Comparison of ENCODE assay signal across 27 mouse cellular contexts in the genomic region with DNA sequence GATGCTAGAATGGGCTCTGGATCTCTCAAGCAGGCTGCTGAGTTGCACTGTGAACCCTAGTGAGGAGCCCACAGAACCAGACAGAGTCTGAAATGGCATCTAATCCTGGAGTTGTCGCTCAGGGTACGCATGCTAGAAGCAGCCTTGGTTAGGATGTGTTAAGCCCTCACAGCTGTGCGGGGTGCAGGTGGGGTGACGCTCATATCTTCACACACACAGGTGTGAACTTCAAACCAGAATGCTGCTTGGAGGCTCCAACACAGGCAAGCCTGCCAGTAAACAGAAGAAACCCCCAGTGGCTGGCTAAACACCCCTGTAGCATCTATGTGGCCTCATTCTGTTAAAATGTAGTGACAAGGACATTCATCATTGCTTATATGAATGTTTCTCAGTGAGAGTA.
DNase-seq lines count a peak whose midpoint lies in the region; ATAC-seq and TF ChIP-seq lines count a peak whose summit lies in the region.
"Had no signal": no experiment of that assay in that cellular context is flagged by ENCODE, and none has a peak within 500 bp of the region (broad histone marks: within the 10 kb centered on the region; RNA-seq: fewer than 3 reads in every experiment).

No protein-coding gene starts in this region.

- DNase-seq in hindbrain, embryonic 14.5 days (ENCODE audit: low spot score), result no peak
- peak; percentile 43 for DNase-seq in hindbrain, postnatal 0 days (ENCODE audit: low spot score)
- peak; percentile 92 for DNase-seq in thymus, postnatal 0 days (ENCODE audit: low spot score)
- peak; percentile 61 for DNase-seq in thymus, postnatal 4 days
- DNase-seq in layer of hippocampus, adult 11-12 months (ENCODE audit: low spot score), result no peak
- DNase-seq in Muller cell, postnatal 12 days (ENCODE audit: inconsistent ontology term), result no peak
- DNase-seq: adrenal gland, postnatal 25 days; cerebellum, adult 11-12 months; cerebellum, postnatal 10 days; forebrain, postnatal 0 days; kidney, adult 9 months; kidney, postnatal 10 days; layer of hippocampus, adult 9-11 months; liver, embryonic 13.5 days; lung, adult 18-20 months; right cerebral cortex, adult 18-20 months had no signal

- H3K9ac ChIP-seq in hindbrain, embryonic 14.5 days, result no peak overlapping the region
- H3K9ac ChIP-seq in hindbrain, embryonic 12.5 days, result no peak overlapping the region
- H3K9ac ChIP-seq in hindbrain, postnatal 0 days (replicated peaks; ENCODE audit: low read length), result no peak overlapping the region
- H3K9ac ChIP-seq: embryonic facial prominence, embryonic 13.5 days; forebrain, postnatal 0 days; limb, embryonic 15.5 days; liver, embryonic 13.5 days; midbrain, embryonic 13.5 days; neural tube, embryonic 15.5 days had no signal

- no peak for TF ChIP-seq CTCF in hindbrain, postnatal 0 days (IDR thresholded peaks at IDR 0.05; ENCODE audit: low read depth)

- WGBS in hindbrain, embryonic 14.5 days, result 91% methylated on average over 4 of the region's 4 CpGs
- WGBS in hindbrain, embryonic 12.5 days, result 88% methylated on average over 4 of the region's 4 CpGs
- WGBS in hindbrain, postnatal 0 days, result 74% methylated on average over 4 of the region's 4 CpGs

- H3K4me1 ChIP-seq in hindbrain, embryonic 14.5 days (replicated peaks; ENCODE audit: control insufficient read depth, insufficient read depth, low read length), result peaks cover 17% of the 10 kb centered on the region
- H3K4me1 ChIP-seq in hindbrain, embryonic 12.5 days, result peaks cover 9% of the 10 kb centered on the region
- H3K4me1 ChIP-seq in hindbrain, postnatal 0 days (ENCODE audit: insufficient read depth, low read length), result peaks cover 13% of the 10 kb centered on the region
- H3K4me1 ChIP-seq: liver, embryonic 13.5 days had no signal

- H3K4me2 ChIP-seq in hindbrain, embryonic 14.5 days (replicated peaks), result no peak overlapping the region
- no peak overlapping the region for H3K4me2 ChIP-seq in hindbrain, embryonic 12.5 days (replicated peaks)
- H3K4me2 ChIP-seq in hindbrain, postnatal 0 days (ENCODE audit: low read depth, low read length), result no peak overlapping the region
- H3K4me2 ChIP-seq: embryonic facial prominence, embryonic 13.5 days; limb, embryonic 15.5 days; liver, embryonic 13.5 days; midbrain, embryonic 13.5 days; neural tube, embryonic 15.5 days had no signal

- no peak overlapping the region for H3K4me3 ChIP-seq in hindbrain, embryonic 14.5 days (replicated peaks; ENCODE audit: low read length)
- no peak overlapping the region for H3K4me3 ChIP-seq in hindbrain, embryonic 12.5 days
- H3K4me3 ChIP-seq in hindbrain, postnatal 0 days (ENCODE audit: low read length), result no peak overlapping the region
- H3K4me3 ChIP-seq: embryonic facial prominence, embryonic 13.5 days; forebrain, embryonic 10.5 days; limb, embryonic 10.5 days; limb, embryonic 15.5 days; liver, embryonic 13.5 days; midbrain, embryonic 13.5 days; neural tube, embryonic 15.5 days had no signal

- H3K9me3 ChIP-seq in hindbrain, embryonic 14.5 days (ENCODE audit: control insufficient read depth, low read length), result no peaks in the 10 kb centered on the region
- no peaks in the 10 kb centered on the region for H3K9me3 ChIP-seq in hindbrain, embryonic 12.5 days (replicated peaks)
- no peaks in the 10 kb centered on the region for H3K9me3 ChIP-seq in hindbrain, postnatal 0 days (ENCODE audit: low read length)
- H3K9me3 ChIP-seq: embryonic facial prominence, embryonic 13.5 days; forebrain, embryonic 10.5 days; limb, embryonic 10.5 days; limb, embryonic 15.5 days; liver, embryonic 13.5 days; midbrain, embryonic 13.5 days; neural tube, embryonic 15.5 days had no signal

- no peak for ATAC-seq in hindbrain, embryonic 14.5 days (ENCODE audit: low FRiP score)
- ATAC-seq in hindbrain, embryonic 12.5 days (ENCODE audit: low FRiP score), result no peak
- ATAC-seq in hindbrain, postnatal 0 days, result no peak
- ATAC-seq: CD4-positive, CD25-positive, alpha-beta regulatory T cell, adult 4 months; forebrain, postnatal 0 days; intestine, postnatal 0 days; lung, postnatal 0 days; midbrain, embryonic 13.5 days had no signal

- peaks cover 23% of the 10 kb centered on the region for H3K27me3 ChIP-seq in hindbrain, embryonic 14.5 days (ENCODE audit: control insufficient read depth, insufficient read depth, low read length)
- H3K27me3 ChIP-seq in hindbrain, embryonic 12.5 days, result peaks cover 39% of the 10 kb centered on the region
- H3K27me3 ChIP-seq in hindbrain, postnatal 0 days (ENCODE audit: insufficient read depth, low read length), result no peaks in the 10 kb centered on the region
- H3K27me3 ChIP-seq: embryonic facial prominence, embryonic 13.5 days; limb, embryonic 15.5 days; liver, embryonic 13.5 days had no signal

- no peaks in the 10 kb centered on the region for H3K36me3 ChIP-seq in hindbrain, embryonic 14.5 days (replicated peaks; ENCODE audit: control insufficient read depth, insufficient read depth)
- no peaks in the 10 kb centered on the region for H3K36me3 ChIP-seq in hindbrain, embryonic 12.5 days
- no peaks in the 10 kb centered on the region for H3K36me3 ChIP-seq in hindbrain, postnatal 0 days (ENCODE audit: insufficient read depth, low read length)
- H3K36me3 ChIP-seq: embryonic facial prominence, embryonic 13.5 days; forebrain, embryonic 10.5 days; limb, embryonic 10.5 days; limb, embryonic 15.5 days; liver, embryonic 13.5 days; midbrain, embryonic 13.5 days; neural tube, embryonic 15.5 days had no signal

- H3K27ac ChIP-seq in hindbrain, embryonic 14.5 days, result peak overlapping the region; percentile 26; the same call in 1 of the 2 replicates
- H3K27ac ChIP-seq in hindbrain, embryonic 12.5 days, result no peak overlapping the region; the same call in 1 of the 2 replicates
- no peak overlapping the region for H3K27ac ChIP-seq in hindbrain, postnatal 0 days
- H3K27ac ChIP-seq: embryonic facial prominence, embryonic 13.5 days; forebrain, embryonic 10.5 days; limb, embryonic 10.5 days; limb, embryonic 15.5 days; liver, embryonic 13.5 days; macrophage; midbrain, embryonic 13.5 days; neural tube, embryonic 15.5 days had no signal

Comparison
In these comparisons a context has a peak if more than half of its experiments do, and no peak if none do; other contexts are left out.
1. DNase-seq: peak in hindbrain, postnatal 0 days (single experiment), thymus, postnatal 0 days (single experiment) and thymus, postnatal 4 days (single experiment); none in hindbrain, embryonic 14.5 days (single experiment), layer of hippocampus, adult 11-12 months (single experiment) and Muller cell, postnatal 12 days (single experiment).